Mouse (Mus musculus): Measurements from ENCODE around the gene Tmem81.

GRCm38 (mm10) chr1:132520764-132521163 is 14.7 kb downstream of the Tmem81 start:
- no peak for TF ChIP-seq GATA1 (IDR thresholded peaks at IDR 0.05; ENCODE audit: borderline replicate concordance, low read length)
- no peak for TF ChIP-seq TAL1 (conservative IDR thresholded peaks at IDR 0.05; ENCODE audit: low read depth, low read length)
